Mouse (Mus musculus): ENCODE data around the gene A430005L14Rik. TPM values are rescaled to one million over a fixed set of nuclear protein-coding genes. Genes with fewer than 3 reads are reported as not detected.
A peak's percentile ranks its signal among the peaks of the same experiment; 100 is the strongest.
"Not testable (repeated sequence)": the region's sequence is repeated elsewhere in the genome, so short reads cannot be mapped to it uniquely, and the experiment has no call there.

The A430005L14Rik gene
- polyA plus RNA-seq (2012; rRNA removed): 31.4 and 40.4 TPM in 2 replicates

DNA sequence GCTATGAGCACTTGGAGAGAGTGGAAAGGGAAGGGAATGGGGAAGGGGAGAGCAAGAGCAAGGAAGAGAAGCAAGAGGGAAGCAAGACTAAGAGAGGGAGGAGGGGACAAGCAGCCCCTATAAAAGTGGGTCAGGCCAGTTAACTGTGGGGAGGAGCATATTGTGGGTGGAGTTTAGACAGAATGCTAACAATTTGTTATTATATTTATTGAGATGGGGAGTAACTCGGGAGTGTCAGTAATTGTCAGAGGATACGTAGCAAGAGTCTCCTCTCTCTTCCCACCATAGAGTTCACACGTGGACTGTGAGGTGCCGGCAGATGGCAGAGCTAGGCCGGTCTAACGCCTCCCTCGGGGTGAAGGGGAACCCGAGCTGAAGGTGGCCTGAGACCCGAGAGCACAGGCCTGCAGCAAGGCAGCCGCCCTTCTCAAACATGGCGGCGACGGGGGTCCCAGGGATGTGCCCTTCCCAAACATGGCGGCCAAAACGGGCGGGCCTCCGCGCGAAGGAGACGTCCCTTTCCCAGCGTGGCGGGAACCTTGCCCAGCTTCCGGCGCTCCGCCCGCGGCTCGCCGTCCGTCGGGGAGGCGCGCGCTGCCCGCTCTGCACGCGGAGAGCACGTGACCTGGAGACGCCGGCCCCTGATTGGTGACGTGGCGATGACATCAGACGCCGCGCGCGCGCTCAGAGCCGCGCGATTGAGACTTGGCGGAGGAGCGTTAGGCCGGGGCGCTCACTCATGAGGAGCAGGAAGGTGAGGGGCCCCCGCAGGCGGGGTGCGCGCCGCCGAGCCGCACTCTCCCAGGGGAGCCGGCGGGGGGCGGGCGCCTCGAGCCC, at the start of gene A430005L14Rik:
Gene A430005L14Rik, plus strand, starts transcription at position 669 of the 837 bp plus-strand sequence.
- DNase-seq (ENCODE audit: low spot score): peak; percentile 95

GRCm38 (mm10) chr4:153907573-153907972, 49.5 kb upstream of the A430005L14Rik start:
- no peak for DNase-seq (ENCODE audit: low spot score)

GRCm38 (mm10) chr4:153913635-153914034, 43.4 kb upstream of the A430005L14Rik start:
- no peak for DNase-seq (ENCODE audit: low spot score)

- DNase-seq (ENCODE audit: low spot score): no peak
Measured at GRCm38 (mm10) chr4:153917773-153918500, 39.1 kb upstream of the A430005L14Rik start.

DNA sequence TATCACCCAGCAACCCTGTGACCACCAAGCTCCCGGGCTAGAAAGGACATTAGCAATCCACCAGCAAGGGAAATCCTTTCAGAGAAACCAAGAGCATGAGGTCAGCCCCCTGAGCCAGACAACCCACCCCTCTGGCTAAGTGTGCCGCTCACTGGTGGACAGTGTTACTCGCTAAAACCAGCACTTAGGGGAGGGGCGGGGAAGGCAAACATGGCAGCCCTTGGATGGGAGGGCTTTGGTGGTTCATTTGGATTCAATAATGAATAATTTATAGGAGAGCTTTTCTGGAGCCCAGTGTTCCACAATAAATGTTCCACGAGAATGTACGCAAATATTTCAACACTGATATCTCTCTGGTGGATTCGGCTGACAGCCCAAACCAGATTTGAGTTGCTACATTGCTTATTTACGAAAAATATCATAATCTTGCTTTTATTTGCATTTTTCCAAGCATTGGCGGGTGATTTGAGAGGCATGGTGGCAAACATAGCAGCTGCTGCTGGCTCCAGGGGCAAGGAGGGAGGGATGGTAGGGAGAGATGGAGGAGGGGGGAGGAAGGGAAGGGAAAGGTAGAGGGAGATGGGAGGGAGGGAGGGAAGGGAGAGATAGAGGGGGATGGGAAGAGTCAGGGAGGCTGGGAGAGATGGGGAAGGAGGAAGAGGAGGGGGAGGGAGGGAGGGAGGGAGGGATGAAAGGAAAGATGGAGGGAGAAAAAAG, 36.4 kb upstream of the A430005L14Rik start:
- DNase-seq (ENCODE audit: low spot score): no peak

GRCm38 (mm10) chr4:153922090-153922489, 34.9 kb upstream of the A430005L14Rik start:
- not testable (repeated sequence) for DNase-seq (ENCODE audit: low spot score)

GRCm38 (mm10) chr4:153928772-153929299, 28.2 kb upstream of the A430005L14Rik start:
- no peak for DNase-seq (ENCODE audit: low spot score)

DNA sequence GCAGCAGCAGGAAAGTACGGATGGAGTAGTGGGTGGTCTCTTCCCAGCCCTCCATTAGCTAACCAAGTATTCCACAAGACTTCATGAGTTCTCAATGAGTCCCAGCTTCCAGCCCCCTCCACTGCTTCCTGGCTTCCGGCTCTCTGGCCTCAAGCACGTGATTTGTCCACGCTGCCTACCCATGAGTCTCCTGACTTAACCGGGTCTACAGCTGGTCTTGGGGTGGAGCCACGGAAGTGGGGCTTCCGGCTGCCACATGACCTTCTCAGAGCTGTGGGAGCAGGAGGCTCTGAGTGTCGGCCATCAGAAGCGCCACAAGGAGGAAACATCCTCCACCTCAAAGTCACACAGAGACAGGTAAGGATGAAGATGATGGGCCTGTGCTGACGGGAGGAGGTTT, 27.6 kb upstream of the A430005L14Rik start:
- DNase-seq (ENCODE audit: low spot score): no peak

GRCm38 (mm10) chr4:153929921-153930320, 27.1 kb upstream of the A430005L14Rik start:
- no peak for DNase-seq (ENCODE audit: low spot score)

DNA sequence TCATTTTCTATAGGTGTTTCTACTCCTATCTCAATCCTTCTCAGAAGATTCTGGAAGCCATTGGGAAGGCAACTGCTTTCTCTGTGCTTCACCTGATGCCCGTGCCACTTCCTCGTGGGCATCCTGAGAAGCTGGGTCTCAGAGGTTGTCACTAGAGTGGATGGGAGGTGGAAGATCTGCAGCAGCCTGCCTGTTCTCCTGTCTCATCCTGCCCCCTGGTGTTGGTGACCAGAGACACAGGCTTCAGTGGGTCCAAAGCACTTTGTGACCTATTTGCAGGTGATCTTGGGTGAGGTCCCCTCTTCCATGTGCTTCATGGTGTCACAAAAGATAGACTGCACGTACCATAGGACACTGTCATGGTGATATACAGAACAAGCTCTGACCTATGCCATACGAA, 13.8 kb upstream of the A430005L14Rik start:
- no peak for DNase-seq (ENCODE audit: low spot score)

DNA sequence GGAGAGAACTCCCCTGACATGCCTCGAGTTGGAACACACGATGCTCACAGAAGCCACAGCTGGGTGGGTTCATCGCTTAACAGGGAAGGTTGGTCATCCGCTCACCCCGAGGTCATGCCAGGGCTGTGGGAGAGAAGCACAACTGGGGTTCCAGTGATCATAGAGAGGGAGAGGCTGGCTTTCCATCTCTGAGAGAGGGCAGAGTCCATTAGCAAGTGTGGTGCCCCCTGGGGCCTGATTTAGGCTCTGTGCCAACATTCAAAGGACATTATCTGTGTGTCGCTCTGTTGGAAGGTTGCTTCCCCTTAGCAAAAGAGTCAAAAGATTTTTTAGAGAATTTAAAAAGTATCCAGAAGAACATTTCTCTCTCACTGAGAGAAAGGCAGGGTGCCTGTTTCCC, 12.8 kb upstream of the A430005L14Rik start:
- no peak for DNase-seq (ENCODE audit: low spot score)

DNA sequence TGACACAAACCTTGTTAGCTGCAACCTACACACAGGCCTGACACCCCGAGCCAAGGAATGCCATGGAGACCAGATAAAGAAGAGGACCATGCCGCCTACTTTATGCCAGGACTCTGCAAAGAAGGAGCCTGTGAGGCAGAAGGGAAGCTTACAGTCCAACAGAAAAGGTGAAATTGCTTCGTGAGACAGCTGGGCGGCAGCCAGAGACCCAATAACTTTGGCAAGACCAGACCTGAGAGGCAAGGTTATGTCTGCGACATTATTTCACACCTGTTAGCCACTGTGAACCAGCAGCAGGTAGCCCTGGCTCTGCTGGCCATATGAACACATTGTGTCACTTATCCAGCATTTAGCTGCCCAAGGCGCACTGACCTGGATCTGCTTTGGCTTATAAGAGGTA, 11.3 kb upstream of the A430005L14Rik start:
- DNase-seq (ENCODE audit: low spot score): no peak

DNA sequence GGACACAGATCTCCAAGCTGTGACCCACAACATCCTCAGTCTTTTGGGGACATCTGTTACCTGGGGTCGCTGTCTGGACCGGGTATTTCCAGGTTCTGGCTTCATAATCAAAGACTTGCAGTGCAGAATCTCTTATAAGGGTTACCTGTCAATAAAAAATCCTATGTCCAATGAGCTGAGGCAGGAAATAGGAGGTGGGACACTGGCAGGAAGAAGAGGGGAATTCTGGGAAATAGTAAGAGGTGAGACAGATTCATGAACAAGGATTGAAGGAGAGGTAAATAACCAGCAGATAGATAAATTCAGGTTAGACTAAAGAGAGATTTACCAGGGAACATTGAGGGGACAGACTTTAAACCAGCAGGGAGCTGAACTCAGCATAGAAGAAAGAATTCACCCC, 6.7 kb upstream of the A430005L14Rik start:
- DNase-seq (ENCODE audit: low spot score): no peak

DNA sequence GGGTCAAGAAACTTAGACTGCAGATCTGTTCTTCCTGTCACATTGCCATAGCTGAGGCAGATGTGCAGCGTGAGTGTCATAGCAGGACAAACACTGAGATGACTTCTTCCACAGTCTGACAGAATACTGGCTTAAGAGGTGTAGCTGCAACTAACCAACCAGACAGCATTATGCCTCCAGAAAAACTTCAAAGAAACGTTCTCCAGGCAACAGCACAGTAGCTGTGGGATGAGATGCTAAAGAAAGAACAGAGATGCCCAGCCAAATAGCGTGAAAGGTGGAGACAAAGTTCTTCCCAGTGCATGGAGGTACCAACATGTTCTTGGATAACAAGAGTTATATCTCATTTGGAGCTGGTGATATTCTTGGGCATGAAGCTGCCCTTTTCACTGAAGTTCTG, 5.9 kb upstream of the A430005L14Rik start:
- DNase-seq (ENCODE audit: low spot score): no peak

GRCm38 (mm10) chr4:153951692-153952091, 5.3 kb upstream of the A430005L14Rik start:
- DNase-seq (ENCODE audit: low spot score): no peak

- no peak for DNase-seq (ENCODE audit: low spot score)
Measured at GRCm38 (mm10) chr4:153955651-153956050, 1.4 kb upstream of the A430005L14Rik start.

GRCm38 (mm10) chr4:153957444-153958250, 610 bp downstream of the A430005L14Rik start:
- DNase-seq (ENCODE audit: low spot score): no peak

DNA sequence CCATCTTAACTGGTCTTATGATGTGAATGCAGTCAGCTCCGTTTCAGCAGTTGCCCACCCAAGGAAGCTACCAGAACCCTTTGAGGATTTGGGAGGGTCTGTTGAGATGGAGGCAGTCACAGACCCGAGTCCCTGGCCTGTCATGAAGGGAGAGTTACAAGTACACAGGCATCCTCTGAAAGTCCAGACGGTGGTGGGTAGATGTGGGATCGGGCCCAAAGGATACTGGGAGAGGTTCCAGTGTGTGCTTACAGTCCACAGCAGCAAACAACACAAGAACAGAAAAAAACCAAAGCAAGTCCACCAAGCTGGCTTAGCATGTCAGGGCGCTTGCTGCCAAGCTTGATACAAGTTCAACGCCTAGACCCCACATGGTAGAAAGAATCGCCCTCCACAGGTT, 5.6 kb downstream of the A430005L14Rik start:
- no peak for DNase-seq (ENCODE audit: low spot score)

- DNase-seq (ENCODE audit: low spot score): no peak
Measured at GRCm38 (mm10) chr4:153966651-153967050, 9.6 kb downstream of the A430005L14Rik start.

GRCm38 (mm10) chr4:153967556-153967955, 10.5 kb downstream of the A430005L14Rik start:
- DNase-seq (ENCODE audit: low spot score): no peak

GRCm38 (mm10) chr4:153968063-153968462, 11.0 kb downstream of the A430005L14Rik start:
- DNase-seq (ENCODE audit: low spot score): no peak
